Mouse (Mus musculus) liver, adult 2 months (tissue): ENCODE measurements around the gene Cryab.

Experiments
- CTCF ChIP-seq: fragments of 200-500 bp; IDR thresholded peaks from 2 replicates; pipeline ENCODE4 v1.5.1; 2011; ENCODE audit warnings: low read depth, low read length, control low read depth
- POLR2A ChIP-seq: fragments of 200-500 bp; IDR thresholded peaks from 2 replicates; pipeline ENCODE4 v1.6.1; 2011; ENCODE audit warnings: low read length, control low read depth; ENCODE audit not compliant: insufficient read depth; ENCODE audit errors: extremely low read depth

DNA sequence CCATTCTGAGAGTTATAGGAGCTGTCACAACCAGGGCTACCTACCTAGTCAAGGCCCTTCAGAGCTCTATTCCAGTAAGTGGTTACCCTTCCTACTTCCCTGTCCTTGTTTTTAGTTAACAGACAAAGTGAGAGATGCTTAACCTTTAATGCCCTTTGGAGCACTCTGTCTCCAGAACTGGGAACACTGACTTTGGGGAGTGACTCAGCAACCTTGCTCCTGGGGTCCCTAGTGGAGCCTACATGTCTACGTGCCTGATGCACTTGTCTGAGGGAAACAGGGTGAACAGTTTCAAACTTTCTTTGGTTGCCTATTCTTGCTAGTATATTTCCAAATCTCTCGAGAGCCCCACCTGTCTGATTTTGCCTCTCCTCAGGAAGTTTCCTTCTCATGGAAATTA lies 8.4 kb upstream of the Cryab start:
- TF ChIP-seq CTCF (no peak), POLR2A (no peak)
